Comparison of ENCODE assay signal across 8 mouse cellular contexts in genomic region chr6:124915942-124916694, GRCm38 (mm10). TPM values are rescaled to one million over a fixed set of nuclear protein-coding genes. Genes with fewer than 3 reads are reported as not detected.
DNase-seq lines count a peak whose midpoint lies in the region; ATAC-seq and TF ChIP-seq lines count a peak whose summit lies in the region.

No protein-coding gene starts in this region.

- intact Hi-C loops in heart, postnatal 25 days (cut with DNase I) = loop anchor here (5.0 kb wide), 2 partner anchors 96 to 166 kb away; no protein-coding TSS in a partner anchor

- no peaks in the 10 kb centered on the region for H3K9me3 ChIP-seq in heart, embryonic 10.5 days
- no peaks in the 10 kb centered on the region for H3K9me3 ChIP-seq in kidney, postnatal 0 days (replicated peaks; ENCODE audit: low read length)
- no peaks in the 10 kb centered on the region for H3K9me3 ChIP-seq in liver, embryonic 14.5 days (ENCODE audit: control insufficient read depth, low read length)
- H3K9me3 ChIP-seq in stomach, embryonic 14.5 days (ENCODE audit: control insufficient read depth, low read depth, low read length) = no peaks in the 10 kb centered on the region

- TF ChIP-seq CTCF in kidney, postnatal 0 days (IDR thresholded peaks at IDR 0.05; ENCODE audit: low read depth) = no peak
- TF ChIP-seq CTCF in liver, embryonic 14.5 days (IDR thresholded peaks at IDR 0.05; ENCODE audit: low read depth) = no peak

- H3K27ac ChIP-seq in heart, embryonic 10.5 days = peak overlapping the region; percentile 99
- H3K27ac ChIP-seq in brown adipose tissue, adult 24 weeks (replicated peaks; ENCODE audit: low read depth, low read length) = peak overlapping the region; percentile 90
- H3K27ac ChIP-seq in kidney, postnatal 0 days = peak overlapping the region; percentile 99
- no peak overlapping the region for H3K27ac ChIP-seq in liver, embryonic 14.5 days
- peak overlapping the region; percentile 100 for H3K27ac ChIP-seq in stomach, embryonic 14.5 days (ENCODE audit: low read length)

- peaks cover 77% of the 10 kb centered on the region for H3K4me1 ChIP-seq in heart, embryonic 10.5 days
- H3K4me1 ChIP-seq in brown adipose tissue, adult 24 weeks (ENCODE audit: control insufficient read depth, insufficient read depth, insufficient read length, low read length) = peaks cover 14% of the 10 kb centered on the region
- peaks cover 35% of the 10 kb centered on the region for H3K4me1 ChIP-seq in kidney, postnatal 0 days (replicated peaks; ENCODE audit: insufficient read depth, low read length)
- peaks cover 0 to 4% of the 10 kb centered on the region in 2 experiments; a peak in 2 of 4 replicates for H3K4me1 ChIP-seq in liver, embryonic 14.5 days (replicated peaks; ENCODE audit: control insufficient read depth in 2 of 2, insufficient read depth in 2 of 2, low read length in 1 of 2)
- peaks cover 29% of the 10 kb centered on the region for H3K4me1 ChIP-seq in stomach, embryonic 14.5 days (ENCODE audit: control insufficient read depth, insufficient read depth, low read length)

- no peak for DNase-seq in heart, embryonic 10.5 days (ENCODE audit: low spot score)
- DNase-seq in heart, postnatal 25 days (ENCODE audit: low spot score) = no peak
- DNase-seq in kidney, postnatal 0 days (ENCODE audit: low spot score) = no peak
- DNase-seq in liver, embryonic 14.5 days (ENCODE audit: low read depth in 3 of 3, low spot score in 3 of 3) = no peak
- DNase-seq in ovary, postnatal 36 days (ENCODE audit: low spot score) = no peak

- WGBS in heart, embryonic 10.5 days = 9% methylated on average over 12 of the region's 12 CpGs
- WGBS in kidney, postnatal 0 days = 2% methylated on average over 12 of the region's 12 CpGs
- WGBS in liver, embryonic 14.5 days (ENCODE audit: insufficient replicate concordance) = 22% methylated on average over 12 of the region's 12 CpGs
- 2% methylated on average over 12 of the region's 12 CpGs for WGBS in stomach, embryonic 14.5 days

- peaks cover 13% of the 10 kb centered on the region for H3K27me3 ChIP-seq in heart, embryonic 10.5 days (ENCODE audit: insufficient read depth, poor library complexity, severe bottlenecking)
- H3K27me3 ChIP-seq in kidney, postnatal 0 days (ENCODE audit: insufficient read depth, low read length) = no peaks in the 10 kb centered on the region
- H3K27me3 ChIP-seq in liver, embryonic 14.5 days (ENCODE audit: control insufficient read depth, insufficient read depth, low read length) = peaks cover 66% of the 10 kb centered on the region
- H3K27me3 ChIP-seq in stomach, embryonic 14.5 days (ENCODE audit: control insufficient read depth, insufficient read depth, low read length) = no peaks in the 10 kb centered on the region

- H3K4me2 ChIP-seq in kidney, postnatal 0 days (ENCODE audit: low read length) = peak overlapping the region; percentile 84
- peak overlapping the region; percentile 83 for H3K4me2 ChIP-seq in liver, embryonic 14.5 days (ENCODE audit: low read depth)
- peak overlapping the region; percentile 99 for H3K4me2 ChIP-seq in stomach, embryonic 14.5 days (replicated peaks; ENCODE audit: low read depth, low read length)

- H3K4me3 ChIP-seq in heart, embryonic 10.5 days = peak overlapping the region; percentile 97
- H3K4me3 ChIP-seq in brown adipose tissue, adult 24 weeks (ENCODE audit: insufficient read depth, low read depth, low read length) = peak overlapping the region; percentile 95
- peak overlapping the region; percentile 86 for H3K4me3 ChIP-seq in kidney, postnatal 0 days (replicated peaks; ENCODE audit: low read depth, low read length)
- H3K4me3 ChIP-seq in liver, embryonic 14.5 days (ENCODE audit: insufficient read depth in 1 of 2, low read depth in 2 of 2, low read length in 2 of 2) = peak overlapping the region; percentile 64 to 70
- peak overlapping the region; percentile 85 for H3K4me3 ChIP-seq in stomach, embryonic 14.5 days (ENCODE audit: low read depth, low read length)

- 0 out of 2 replicates have a peak, but pooled peaks have one; percentile 12 for ATAC-seq in granulocyte monocyte progenitor cell, adult 5-6 weeks (replicated peaks; ENCODE audit: poor library complexity, severe bottlenecking)
- 0 out of 2 replicates have a peak, but pooled peaks have one; percentile 2 for ATAC-seq in kidney, postnatal 0 days (replicated peaks; ENCODE audit: low FRiP score, low read depth)
- ATAC-seq in liver, embryonic 14.5 days (ENCODE audit: insufficient read depth) = no peak
- no peak for ATAC-seq in stomach, embryonic 14.5 days (ENCODE audit: insufficient number of reproducible peaks, insufficient read depth, low FRiP score, low read depth)

- TF ChIP-seq EP300 in liver, embryonic 14.5 days (IDR thresholded peaks at IDR 0.05; ENCODE audit: low read depth) = no peak

- peak overlapping the region; percentile 100 for H3K9ac ChIP-seq in kidney, postnatal 0 days (ENCODE audit: low read depth, low read length)
- peak overlapping the region; percentile 27; the same call in 1 of the 2 replicates for H3K9ac ChIP-seq in liver, embryonic 14.5 days (replicated peaks)
- peak overlapping the region; percentile 100 for H3K9ac ChIP-seq in stomach, embryonic 14.5 days (replicated peaks; ENCODE audit: low read depth, low read length)

- H3K36me3 ChIP-seq in heart, embryonic 10.5 days = peaks cover 24% of the 10 kb centered on the region
- peaks cover 20% of the 10 kb centered on the region for H3K36me3 ChIP-seq in kidney, postnatal 0 days (ENCODE audit: insufficient read depth, low read length)
- no peaks in the 10 kb centered on the region for H3K36me3 ChIP-seq in liver, embryonic 14.5 days (replicated peaks; ENCODE audit: control insufficient read depth, insufficient read depth, low read depth)
- H3K36me3 ChIP-seq in stomach, embryonic 14.5 days (ENCODE audit: control insufficient read depth, insufficient read depth, low read length) = peaks cover 32% of the 10 kb centered on the region

RNA-seq across cellular contexts. Expression of gene Ptms, which starts 3.8 kb away (rescaled TPM):
- polyA plus RNA-seq in heart, embryonic 10.5 days (2016; fragmentation: Nextera tagmentation; extraction: Ambion mirVana) = 123 and 174 TPM in 2 replicates
- total RNA-seq in heart, postnatal 25 days (2021) = 100 to 1,000 TPM; 235 to 245 TPM
- 949 and 1,236 TPM in 2 replicates for polyA plus RNA-seq in brown adipose tissue, adult 24 weeks (2012; ENCODE audit: insufficient read depth, insufficient read length, missing spikeins)
- total RNA-seq in granulocyte monocyte progenitor cell, adult 5-6 weeks (2014; fragmentation: Nextera tagmentation) = 16.1 and 21.9 TPM in 2 replicates
- total RNA-seq in granulocyte monocyte progenitor cell, adult 5-6 weeks (2017) = 18.5 and 33.0 TPM in 2 replicates
- polyA plus RNA-seq in kidney, postnatal 0 days (2015; fragmentation: Nextera tagmentation; extraction: Ambion mirVana) = 359 and 399 TPM in 2 replicates
- 109 and 131 TPM in 2 replicates for polyA plus RNA-seq in liver, embryonic 14.5 days (2012; rRNA removed)
- 29.7 and 39.7 TPM in 2 replicates for polyA plus RNA-seq in liver, embryonic 14.5 days (2014; fragmentation: Nextera tagmentation; extraction: Ambion mirVana)
- 320 TPM in 2 replicates for polyA plus RNA-seq in stomach, embryonic 14.5 days (2014; fragmentation: Nextera tagmentation; extraction: Ambion mirVana)

RNA-seq across cellular contexts. Expression of gene Lag3, which starts 4.6 kb away (rescaled TPM):
- polyA plus RNA-seq in heart, embryonic 10.5 days (2016; fragmentation: Nextera tagmentation; extraction: Ambion mirVana) = 1.2 and 2.8 TPM in 2 replicates
- total RNA-seq in heart, postnatal 25 days (2021) = under 1 TPM; 0.34 to 0.83 TPM
- polyA plus RNA-seq in brown adipose tissue, adult 24 weeks (2012; ENCODE audit: insufficient read depth, insufficient read length, missing spikeins) = 12.2 and 15.1 TPM in 2 replicates
- 1.4 and 3.8 TPM in 2 replicates for total RNA-seq in granulocyte monocyte progenitor cell, adult 5-6 weeks (2014; fragmentation: Nextera tagmentation)
- total RNA-seq in granulocyte monocyte progenitor cell, adult 5-6 weeks (2017) = 1.4 and 9.6 TPM in 2 replicates
- 2.5 and 2.9 TPM in 2 replicates for polyA plus RNA-seq in kidney, postnatal 0 days (2015; fragmentation: Nextera tagmentation; extraction: Ambion mirVana)
- 0.10 and 0.11 TPM in 2 replicates for polyA plus RNA-seq in liver, embryonic 14.5 days (2012; rRNA removed)
- polyA plus RNA-seq in liver, embryonic 14.5 days (2014; fragmentation: Nextera tagmentation; extraction: Ambion mirVana) = 0.17 TPM in 1 of 2 replicates, not detected in the other
- polyA plus RNA-seq in stomach, embryonic 14.5 days (2014; fragmentation: Nextera tagmentation; extraction: Ambion mirVana) = 1.3 and 1.5 TPM in 2 replicates

RNA-seq across cellular contexts. Expression of gene Mlf2, which starts 15.1 kb away (rescaled TPM):
- polyA plus RNA-seq in heart, embryonic 10.5 days (2016; fragmentation: Nextera tagmentation; extraction: Ambion mirVana) = 363 and 402 TPM in 2 replicates
- 100 to 1,000 TPM; 205 to 207 TPM for total RNA-seq in heart, postnatal 25 days (2021)
- 238 and 301 TPM in 2 replicates for polyA plus RNA-seq in brown adipose tissue, adult 24 weeks (2012; ENCODE audit: insufficient read depth, insufficient read length, missing spikeins)
- total RNA-seq in granulocyte monocyte progenitor cell, adult 5-6 weeks (2014; fragmentation: Nextera tagmentation) = 82.4 and 102 TPM in 2 replicates
- total RNA-seq in granulocyte monocyte progenitor cell, adult 5-6 weeks (2017) = 49.5 and 79.7 TPM in 2 replicates
- 348 and 352 TPM in 2 replicates for polyA plus RNA-seq in kidney, postnatal 0 days (2015; fragmentation: Nextera tagmentation; extraction: Ambion mirVana)
- 85.0 and 96.5 TPM in 2 replicates for polyA plus RNA-seq in liver, embryonic 14.5 days (2012; rRNA removed)
- polyA plus RNA-seq in liver, embryonic 14.5 days (2014; fragmentation: Nextera tagmentation; extraction: Ambion mirVana) = 98.1 and 116 TPM in 2 replicates
- polyA plus RNA-seq in stomach, embryonic 14.5 days (2014; fragmentation: Nextera tagmentation; extraction: Ambion mirVana) = 341 and 354 TPM in 2 replicates

RNA-seq across cellular contexts. Expression of gene Cd4, which starts 28.1 kb away (rescaled TPM):
- 0.05 TPM in 1 of 2 replicates, not detected in the other for polyA plus RNA-seq in heart, embryonic 10.5 days (2016; fragmentation: Nextera tagmentation; extraction: Ambion mirVana)
- total RNA-seq in heart, postnatal 25 days (2021) = 1 to 10 TPM in 1 of 2 experiments, under 1 TPM in 1; 0.73 to 1.3 TPM
- not detected in 2 replicates for polyA plus RNA-seq in brown adipose tissue, adult 24 weeks (2012; ENCODE audit: insufficient read depth, insufficient read length, missing spikeins)
- total RNA-seq in granulocyte monocyte progenitor cell, adult 5-6 weeks (2014; fragmentation: Nextera tagmentation) = 0.90 TPM in 1 of 2 replicates, not detected in the other
- 0.41 and 0.60 TPM in 2 replicates for total RNA-seq in granulocyte monocyte progenitor cell, adult 5-6 weeks (2017)
- polyA plus RNA-seq in kidney, postnatal 0 days (2015; fragmentation: Nextera tagmentation; extraction: Ambion mirVana) = 0.24 and 0.28 TPM in 2 replicates
- polyA plus RNA-seq in liver, embryonic 14.5 days (2012; rRNA removed) = 0.07 and 0.10 TPM in 2 replicates
- 0.03 TPM in 1 of 2 replicates, not detected in the other for polyA plus RNA-seq in liver, embryonic 14.5 days (2014; fragmentation: Nextera tagmentation; extraction: Ambion mirVana)
- polyA plus RNA-seq in stomach, embryonic 14.5 days (2014; fragmentation: Nextera tagmentation; extraction: Ambion mirVana) = 0.28 and 0.43 TPM in 2 replicates

RNA-seq across cellular contexts. Expression of gene Cops7a, which starts 49.2 kb away (rescaled TPM):
- 173 and 178 TPM in 2 replicates for polyA plus RNA-seq in heart, embryonic 10.5 days (2016; fragmentation: Nextera tagmentation; extraction: Ambion mirVana)
- 10 to 100 TPM; 85.8 to 88.6 TPM for total RNA-seq in heart, postnatal 25 days (2021)
- polyA plus RNA-seq in brown adipose tissue, adult 24 weeks (2012; ENCODE audit: insufficient read depth, insufficient read length, missing spikeins) = 74.8 and 85.4 TPM in 2 replicates
- total RNA-seq in granulocyte monocyte progenitor cell, adult 5-6 weeks (2014; fragmentation: Nextera tagmentation) = 96.6 and 112 TPM in 2 replicates
- 48.8 and 52.0 TPM in 2 replicates for total RNA-seq in granulocyte monocyte progenitor cell, adult 5-6 weeks (2017)
- polyA plus RNA-seq in kidney, postnatal 0 days (2015; fragmentation: Nextera tagmentation; extraction: Ambion mirVana) = 153 and 157 TPM in 2 replicates
- 57.8 and 62.6 TPM in 2 replicates for polyA plus RNA-seq in liver, embryonic 14.5 days (2012; rRNA removed)
- 51.5 and 52.6 TPM in 2 replicates for polyA plus RNA-seq in liver, embryonic 14.5 days (2014; fragmentation: Nextera tagmentation; extraction: Ambion mirVana)
- 139 and 141 TPM in 2 replicates for polyA plus RNA-seq in stomach, embryonic 14.5 days (2014; fragmentation: Nextera tagmentation; extraction: Ambion mirVana)

Comparison
In these comparisons a context has a peak if more than half of its experiments do, and no peak if none do; other contexts are left out.
1. ATAC-seq: peak in granulocyte monocyte progenitor cell, adult 5-6 weeks (single experiment) and kidney, postnatal 0 days (single experiment); none in liver, embryonic 14.5 days (single experiment) and stomach, embryonic 14.5 days (single experiment).
2. H3K9ac ChIP-seq: peak in every context shown above with its lines; median percentile 100 in kidney, postnatal 0 days; 100 in stomach, embryonic 14.5 days; 27 in liver, embryonic 14.5 days.
3. Peak in every context shown above with its lines, with median percentiles within 50 percentile points of each other: H3K4me3 ChIP-seq and H3K4me2 ChIP-seq.